Mouse (Mus musculus) lung, adult 2 months (tissue): ENCODE data around the gene Cyth1.

Experiments
- CTCF ChIP-seq: fragments of 200-500 bp; IDR thresholded peaks from 2 replicates; pipeline ENCODE4 v1.5.1; 2011; ENCODE audit warnings: mild to moderate bottlenecking, low read length, control low read depth; ENCODE audit not compliant: insufficient read depth
- POLR2A ChIP-seq: fragments of 200-500 bp; IDR thresholded peaks from 2 replicates; pipeline ENCODE4 v1.6.1; 2011; ENCODE audit warnings: low read depth, mild to moderate bottlenecking, control low read depth, low read length, borderline replicate concordance; ENCODE audit errors: extremely low read depth

DNA sequence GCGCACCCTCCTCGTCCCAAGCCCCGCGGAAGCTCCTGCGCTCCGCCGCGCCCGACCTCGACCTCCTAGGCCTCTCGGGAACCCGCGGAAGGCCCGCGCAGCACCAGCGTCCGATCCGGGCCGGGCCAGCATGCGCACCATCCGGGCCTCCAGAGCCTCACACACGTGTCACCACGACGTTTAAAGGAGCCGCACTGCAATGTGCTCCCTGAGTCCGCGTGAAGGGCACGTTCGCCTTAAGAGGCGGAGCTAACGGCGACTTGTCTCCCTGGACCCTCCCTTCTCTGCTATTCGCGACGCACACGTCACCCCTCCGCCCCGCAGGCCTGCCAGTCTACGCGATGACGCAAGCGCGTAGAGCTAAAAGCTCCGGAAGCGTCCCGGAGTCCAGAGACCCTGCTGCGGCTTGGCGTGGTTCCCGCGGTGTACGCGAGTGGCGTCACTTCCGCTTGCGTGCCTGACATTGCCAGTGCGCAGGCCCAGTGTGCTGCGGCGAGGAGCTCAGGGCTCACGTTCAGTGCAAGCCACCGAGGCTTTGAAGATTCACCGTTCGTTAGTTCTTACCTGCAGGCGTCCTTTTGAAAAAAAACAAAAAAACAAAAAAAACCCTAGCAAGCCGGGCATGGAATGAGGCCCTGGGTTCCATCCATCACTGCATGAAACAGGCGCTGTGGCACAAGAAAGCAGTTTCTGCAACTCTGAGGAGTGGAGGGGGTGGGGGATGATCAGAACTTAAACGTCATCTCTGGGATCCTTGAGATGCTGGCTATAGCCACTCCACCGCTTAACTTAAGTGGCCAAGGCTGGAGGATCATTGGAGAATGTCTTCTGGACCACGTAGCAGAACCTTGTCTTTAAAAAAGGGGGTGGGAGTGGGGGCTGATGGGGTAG lies 41.9 kb upstream of the Cyth1 start, which contains the start of gene Usp36:
- peak; percentile 98 for TF ChIP-seq POLR2A
- TF ChIP-seq CTCF, result no peak
